Mouse (Mus musculus) layer of hippocampus, postnatal 10 days (tissue): ENCODE data around the gene Ppm1m. TPM values are rescaled to one million over a fixed set of nuclear protein-coding genes. Genes with fewer than 3 reads are reported as not detected.

Experiments used
- DNase-seq, 2 experiments: peaks; one replicate each; pipeline ENCODE4 v3.0.0; 2021; ENCODE audit warnings: low spot score in 2 of 2
- long read RNA-seq: library from polyadenylated mRNA; stranded (forward); transcript quantifications from one replicate; pipeline ENCODE4 v2.0.0, GENCODE M21; 2023
- total RNA-seq, 2 experiments: library from RNA; stranded (reverse); gene quantifications; 2 replicates each; pipeline ENCODE4 v1.2.3; 2021

Gene Ppm1m
- 10 to 100 TPM; 12.8 to 18.8 TPM for total RNA-seq
- long read RNA-seq, transcript Ppm1m-203 (10 exons, 1,846 nt), result major isoform, 10 of 14 reads
- long read RNA-seq, partial matches to known transcripts, result 1 of 14 reads
- long read RNA-seq, other reads (novel, unspliced or antisense), result 3 of 14 reads

DNA sequence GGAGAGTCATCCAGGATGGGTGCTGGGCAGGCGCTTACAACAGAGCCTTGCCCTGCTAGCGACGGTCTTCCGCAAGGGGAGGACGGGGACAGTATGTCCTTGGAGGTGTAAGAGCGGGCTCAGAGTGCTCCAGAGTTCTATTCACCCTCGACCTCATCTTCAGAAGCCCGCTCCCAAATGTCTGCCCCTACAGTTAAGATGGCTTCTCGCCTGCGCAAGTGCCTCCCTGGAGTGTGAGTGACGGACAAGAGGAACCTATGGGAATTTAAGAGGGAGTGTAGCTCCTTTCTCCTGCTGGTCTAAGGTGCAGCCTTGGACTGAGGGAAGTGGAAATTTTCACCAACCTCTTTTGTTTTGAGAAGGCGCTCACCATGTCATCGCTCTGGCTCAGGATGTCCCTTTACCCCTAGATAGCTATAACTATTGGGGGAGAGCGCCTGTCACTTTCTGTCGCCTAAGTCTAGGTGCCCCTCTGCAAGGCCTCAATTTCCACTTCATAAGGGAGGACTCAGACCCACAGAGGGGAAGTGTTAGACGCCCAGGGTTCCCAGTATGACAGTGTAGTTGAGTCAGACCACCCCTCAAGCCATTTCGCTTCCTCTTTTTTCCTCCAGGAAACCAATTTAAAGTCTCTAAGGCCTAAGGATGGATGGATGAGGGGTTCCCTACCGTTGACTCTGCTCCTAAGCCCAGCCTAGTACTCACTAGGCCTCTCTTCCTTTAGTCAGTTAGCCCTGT, at the start of gene Ppm1m:
Gene Ppm1m (minus strand): TSS at position 212 of the 738 bp plus-strand sequence.
- no peak for DNase-seq

DNA sequence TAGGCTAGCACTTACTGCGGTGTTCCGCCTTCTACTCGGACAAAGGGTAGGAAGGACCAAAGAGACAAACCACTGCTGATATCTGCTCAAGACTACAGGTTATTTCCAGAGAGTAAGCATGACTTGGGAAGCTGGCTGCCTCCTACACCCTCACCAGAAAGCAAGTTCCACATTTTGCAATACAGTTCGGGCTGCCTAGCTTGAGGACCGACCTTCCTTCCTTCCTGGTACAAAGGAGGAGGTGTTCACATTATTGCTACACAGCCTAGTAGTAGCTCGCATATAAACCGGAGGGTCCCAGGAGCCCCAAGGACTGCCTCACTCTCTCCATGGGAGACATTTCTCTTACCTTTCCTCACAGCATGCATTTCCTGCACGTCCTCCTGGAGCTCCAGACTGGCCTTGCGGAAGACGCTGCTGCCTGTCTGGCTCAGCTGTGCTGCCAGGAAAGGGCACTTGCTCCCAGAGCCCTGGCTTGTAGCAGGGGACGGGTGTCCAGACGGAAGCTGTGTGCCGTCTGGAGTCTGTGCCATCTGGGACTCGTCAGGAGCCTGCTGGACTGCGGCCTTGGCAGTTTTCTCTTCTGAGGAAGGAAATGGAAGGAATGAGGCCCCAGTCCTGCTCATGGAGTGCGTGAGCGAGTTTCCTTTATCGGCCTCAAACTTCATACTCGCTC, 43.4 kb upstream of the Ppm1m start:
- no peak for DNase-seq

DNA sequence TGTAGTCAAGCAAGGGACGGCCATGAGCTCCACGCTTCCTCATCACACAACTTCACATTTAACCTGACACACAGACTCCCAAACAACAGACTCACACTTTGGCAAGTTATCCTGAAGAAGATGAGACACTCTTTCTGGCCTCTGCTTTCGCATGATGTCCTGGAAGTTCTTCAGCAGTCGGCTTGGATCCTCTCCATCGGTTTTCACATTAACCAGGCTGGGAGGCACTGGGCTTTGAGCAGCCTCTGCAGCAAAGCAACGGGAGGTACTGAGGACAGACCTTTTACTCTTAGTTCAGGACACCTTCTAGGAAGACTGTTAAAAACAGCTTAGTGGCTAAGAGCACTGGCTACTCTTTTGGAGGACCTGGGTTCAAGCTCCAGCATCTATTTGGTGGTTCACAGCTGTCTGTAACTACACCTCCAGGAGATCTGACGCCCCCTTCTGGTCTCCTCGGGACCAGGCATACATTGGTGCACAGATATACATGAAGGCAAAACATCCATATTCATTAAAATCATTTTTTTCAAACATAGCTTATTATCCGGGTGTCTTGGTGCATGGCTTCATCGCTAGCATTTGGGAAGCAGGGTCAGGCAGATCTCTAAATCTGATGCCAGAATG, 42.1 kb upstream of the Ppm1m start:
- DNase-seq, result no peak

DNA sequence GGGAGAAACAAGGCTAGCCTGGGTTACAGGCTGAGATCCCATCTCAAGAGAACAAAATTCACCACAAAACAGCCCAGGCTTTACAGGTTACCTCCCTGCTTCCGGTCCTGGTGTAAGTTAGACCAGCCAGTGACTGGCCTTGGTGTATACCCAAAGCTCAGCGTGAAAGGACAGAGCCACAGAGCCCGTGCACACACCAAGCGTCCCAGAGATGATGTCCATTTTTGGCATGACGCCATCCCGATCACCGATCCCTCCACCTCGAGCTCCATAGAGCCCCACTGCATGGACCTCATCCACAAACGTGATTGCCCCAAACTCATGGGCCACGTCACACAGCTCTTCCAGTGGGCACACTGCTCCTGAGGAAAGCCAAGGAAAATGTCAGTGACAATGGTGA, 38.3 kb upstream of the Ppm1m start:
- no peak for DNase-seq

DNA sequence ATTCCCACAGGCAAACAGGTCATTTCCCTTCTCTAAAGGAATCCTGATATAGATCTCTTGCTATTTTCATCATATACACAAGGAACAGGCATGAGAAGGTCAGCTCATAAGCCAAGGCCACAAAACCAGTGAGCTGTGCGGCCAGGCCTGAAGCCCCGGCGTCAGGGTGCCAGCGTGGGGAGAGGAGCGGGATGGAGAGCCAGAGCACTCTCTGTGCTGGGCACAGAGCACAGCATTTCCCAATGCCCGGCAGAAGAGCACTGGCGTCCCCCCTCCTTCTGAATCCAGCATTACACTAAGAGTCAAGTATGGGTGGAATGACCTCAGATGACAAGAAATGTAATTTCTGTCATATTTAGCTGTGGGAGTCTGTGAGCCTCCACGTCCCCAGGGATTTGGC, 37.9 kb upstream of the Ppm1m start:
- no peak for DNase-seq

DNA sequence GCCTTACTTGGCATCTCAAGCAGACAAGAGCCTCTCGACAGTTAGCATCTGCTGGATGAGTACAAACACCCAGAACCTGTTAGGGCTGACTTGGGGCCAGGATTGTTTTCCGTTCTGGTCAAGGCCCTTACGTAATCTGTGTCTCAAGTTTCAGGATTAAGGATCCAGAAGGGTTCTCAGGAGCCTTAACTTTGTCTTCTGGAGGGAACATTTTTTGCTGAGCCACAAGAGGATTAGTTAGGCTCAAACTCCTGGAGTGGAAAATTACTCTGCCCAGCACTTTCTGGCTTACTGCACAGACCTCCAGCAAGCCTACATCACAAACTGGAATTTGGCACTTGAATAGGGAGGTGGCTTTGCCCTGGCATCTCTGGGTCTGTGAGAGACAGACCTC, 37.3 kb upstream of the Ppm1m start:
- DNase-seq, result no peak

DNA sequence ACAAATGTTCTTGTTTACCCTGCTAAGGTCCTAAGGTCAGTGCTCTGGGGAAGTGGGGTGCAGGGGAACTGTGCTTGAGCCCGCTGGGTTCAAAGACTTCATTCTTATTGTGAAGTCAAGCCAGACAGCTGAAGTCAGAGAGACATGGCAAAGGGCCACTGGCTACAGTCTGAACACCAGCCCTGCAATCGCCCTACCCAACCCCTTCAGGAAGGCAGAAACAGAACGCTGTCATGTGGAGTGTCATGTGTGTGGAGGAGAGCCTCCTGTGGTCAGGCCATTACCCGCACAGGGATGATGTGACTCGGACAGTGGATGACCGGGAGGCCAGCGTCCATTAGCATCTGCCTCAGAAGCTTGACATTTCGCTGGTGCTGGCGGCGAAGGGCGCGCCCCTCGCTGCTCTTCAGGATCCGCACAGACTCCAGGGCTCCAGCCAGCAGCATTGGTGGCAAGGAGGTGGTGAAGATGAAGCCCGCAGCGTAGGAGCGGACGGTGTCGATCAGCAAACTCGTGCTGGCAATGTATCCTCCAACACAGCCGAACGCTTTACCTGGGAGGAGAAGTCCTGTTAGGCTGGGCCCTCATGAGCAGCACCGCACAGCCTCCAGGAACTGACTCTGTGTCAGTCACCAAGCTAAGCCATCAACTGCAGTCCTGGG, 36.7 kb upstream of the Ppm1m start:
- DNase-seq, result no peak

DNA sequence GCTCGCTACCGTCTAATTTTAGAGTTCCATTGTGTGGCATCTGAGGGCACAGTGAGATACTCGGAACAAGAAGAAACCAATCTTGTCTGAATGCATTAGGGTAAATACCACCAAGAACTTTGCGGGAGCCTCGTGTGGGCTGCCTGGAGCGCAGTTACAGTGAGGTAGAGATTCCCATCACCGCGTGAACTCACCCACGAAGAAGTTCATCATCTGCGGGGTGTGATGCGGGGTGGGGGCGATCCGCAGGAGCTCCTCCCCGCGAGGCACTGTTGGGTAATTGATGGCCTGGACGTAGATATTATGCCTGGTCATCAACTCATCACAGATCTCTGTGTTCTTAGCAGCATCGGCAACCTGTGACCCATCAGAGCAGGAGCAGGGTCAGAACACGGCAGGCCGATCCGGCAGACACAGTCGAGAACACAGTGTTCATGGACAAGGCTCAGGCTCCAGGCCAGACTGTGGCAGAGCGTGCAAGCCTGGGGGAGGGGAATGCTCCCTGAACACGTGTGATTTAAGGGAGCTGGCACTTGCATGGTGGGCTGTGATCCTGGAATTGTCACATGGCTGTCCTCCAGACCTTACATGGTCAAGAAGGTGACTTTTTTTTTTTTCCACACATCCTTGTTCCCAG, 35.8 kb upstream of the Ppm1m start:
- no peak for DNase-seq

DNA sequence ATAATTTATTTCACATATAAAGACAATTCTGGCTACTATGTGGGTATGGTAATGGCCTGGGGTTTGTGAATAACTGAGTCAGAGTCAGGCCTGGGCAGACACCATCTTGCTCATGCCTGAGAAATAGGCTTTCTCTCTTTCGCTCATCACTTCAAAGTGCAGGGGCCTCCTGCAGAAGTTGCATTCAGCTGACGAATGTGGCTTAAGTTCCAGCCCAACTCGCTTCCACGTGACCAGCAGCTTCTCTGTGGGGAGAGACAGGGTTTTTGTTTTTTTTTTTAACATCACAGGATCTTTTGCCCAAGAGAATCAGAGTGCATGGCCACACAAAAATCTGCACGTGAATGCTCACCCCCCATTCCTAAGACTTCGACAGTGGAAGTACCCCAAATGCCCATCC, 34.4 kb upstream of the Ppm1m start:
- DNase-seq, result no peak

DNA sequence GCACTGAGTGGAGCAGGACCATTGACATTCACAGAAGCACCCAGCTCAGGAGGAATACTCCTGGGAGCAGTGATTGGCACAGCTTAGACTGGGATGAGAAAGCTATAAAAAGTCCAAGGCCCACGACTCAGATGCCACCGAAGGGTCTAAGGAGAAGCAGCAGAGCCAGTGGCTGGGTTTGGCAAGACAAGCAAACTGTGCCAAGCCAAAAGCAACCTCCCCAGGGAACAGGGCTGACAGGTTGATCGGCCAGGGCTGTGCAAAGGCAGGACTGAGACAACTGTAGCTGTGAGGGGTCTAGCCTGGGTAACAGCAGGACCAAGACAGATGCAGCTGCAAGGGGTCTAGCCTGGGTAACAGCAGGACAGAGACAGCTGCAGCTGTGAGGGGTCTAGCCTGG, 33.4 kb upstream of the Ppm1m start:
- no peak for DNase-seq

DNA sequence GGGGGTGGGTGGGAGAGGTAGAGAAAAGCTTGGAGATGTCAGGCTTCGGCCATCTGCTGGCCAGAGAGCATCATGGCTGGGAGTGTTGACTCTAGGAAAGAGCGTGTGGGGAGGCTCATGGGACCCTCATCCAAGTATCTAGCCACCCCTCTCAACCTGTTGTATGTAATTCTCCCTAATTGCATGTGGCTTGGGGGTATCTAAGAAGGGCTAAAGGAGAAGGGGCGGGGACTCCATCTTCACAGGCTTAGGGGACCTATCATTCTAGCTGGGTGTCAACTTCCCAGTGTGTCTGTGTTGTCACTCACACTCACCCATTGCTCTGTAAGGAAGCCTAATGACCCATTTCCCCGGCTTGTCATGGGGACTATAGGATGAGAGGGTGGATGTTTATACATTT, 32.3 kb upstream of the Ppm1m start:
- no peak for DNase-seq

DNA sequence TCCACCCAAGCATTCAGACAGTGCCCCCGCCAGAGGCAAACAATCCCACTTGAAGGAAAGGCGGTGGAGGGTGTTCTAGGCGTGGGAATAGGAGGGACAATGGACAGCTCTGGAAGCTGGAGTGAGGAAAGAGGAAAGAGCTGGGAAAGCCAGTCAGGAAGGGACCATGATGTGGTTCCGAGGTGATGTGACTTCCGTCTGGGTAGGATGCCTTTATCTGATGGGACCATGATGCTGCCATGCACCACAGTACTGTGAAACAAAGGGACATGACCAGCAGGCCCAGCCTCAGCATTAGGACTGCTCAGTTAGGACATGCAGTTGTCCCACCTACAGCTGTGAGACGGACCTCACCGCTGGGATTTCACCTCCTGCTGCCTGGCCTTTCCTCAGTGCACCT, 31.7 kb upstream of the Ppm1m start:
- no peak for DNase-seq

DNA sequence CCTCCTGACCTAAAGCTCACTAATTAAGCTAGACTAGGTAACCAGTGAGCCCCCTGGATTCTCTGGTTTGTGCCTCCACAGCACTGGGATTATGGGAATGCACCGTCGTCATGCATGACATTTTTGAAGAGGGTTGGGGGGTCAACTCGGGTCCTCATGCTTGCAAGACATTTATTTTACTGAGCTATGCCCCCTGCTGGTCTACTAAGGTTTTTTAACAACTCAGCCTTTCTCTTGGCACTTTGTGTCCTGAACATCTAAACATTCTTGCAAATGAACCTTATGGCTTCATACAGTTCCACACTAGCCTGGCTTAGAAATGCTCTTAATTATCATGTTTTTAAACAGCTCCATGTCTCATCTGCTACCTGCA, 31.2 kb upstream of the Ppm1m start:
- DNase-seq, result no peak

DNA sequence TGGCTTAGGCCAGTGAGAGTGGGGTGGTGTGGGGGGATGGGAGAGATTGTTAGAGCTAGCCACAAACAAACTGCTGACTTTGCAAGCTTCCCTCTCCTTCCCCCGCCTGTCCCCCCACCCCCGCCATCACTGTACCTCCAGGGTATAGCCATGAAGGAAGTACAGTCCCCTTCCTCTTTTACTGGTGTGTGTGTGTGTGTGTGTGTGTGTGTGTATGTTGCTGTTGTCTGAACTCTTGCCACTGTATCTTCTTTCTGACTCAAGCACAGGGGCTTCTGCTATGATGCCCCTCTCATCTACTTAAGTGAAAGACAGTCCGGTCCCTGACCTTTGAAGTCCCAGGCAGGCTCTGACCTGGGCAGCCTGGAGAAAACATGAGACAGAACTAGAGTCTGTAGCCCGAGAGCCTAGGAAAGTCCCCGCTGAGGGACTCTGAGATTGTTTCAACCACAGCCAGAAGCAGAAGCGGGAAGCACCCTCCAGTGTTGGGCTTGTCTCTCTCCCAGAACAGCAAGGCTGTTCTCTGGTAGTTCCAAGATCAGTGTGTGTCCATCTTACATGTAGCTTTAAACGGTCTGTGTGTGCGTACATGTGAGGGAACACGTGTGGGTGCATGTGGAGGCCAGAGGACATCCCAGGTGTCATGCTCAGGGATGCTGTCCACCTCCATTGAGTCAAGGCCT, 30.6 kb upstream of the Ppm1m start:
- DNase-seq, result no peak

DNA sequence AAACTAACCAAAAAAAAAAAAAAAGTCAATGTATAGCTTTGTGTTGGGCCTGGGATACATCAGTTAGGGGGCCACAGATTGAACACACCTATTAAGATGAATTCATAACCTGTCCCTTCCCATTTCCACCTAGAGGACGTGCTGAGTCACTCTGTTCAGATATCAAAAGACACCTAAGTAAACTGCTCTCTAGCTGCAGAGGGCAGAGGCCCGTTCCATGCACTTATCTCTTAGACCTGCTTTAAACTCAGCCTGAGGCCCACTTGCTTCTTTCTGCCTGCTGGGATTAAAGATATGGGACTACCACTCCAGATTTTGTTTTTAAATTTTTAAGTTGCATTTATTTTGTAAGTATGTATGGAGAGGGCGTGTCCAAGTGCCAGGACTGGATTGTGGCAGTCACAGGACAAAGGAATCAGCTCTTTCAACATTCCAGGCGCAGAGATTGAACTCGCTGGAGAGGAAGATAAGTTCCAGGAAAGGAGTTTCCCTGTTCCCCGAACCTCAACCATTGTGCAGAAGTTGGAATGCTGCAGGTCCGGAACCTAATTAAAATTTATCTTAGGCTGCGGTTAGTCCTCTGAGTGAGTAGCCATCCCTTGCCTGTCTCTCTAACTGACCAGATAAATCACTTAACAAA, 28.4 kb upstream of the Ppm1m start:
- DNase-seq, result no peak

DNA sequence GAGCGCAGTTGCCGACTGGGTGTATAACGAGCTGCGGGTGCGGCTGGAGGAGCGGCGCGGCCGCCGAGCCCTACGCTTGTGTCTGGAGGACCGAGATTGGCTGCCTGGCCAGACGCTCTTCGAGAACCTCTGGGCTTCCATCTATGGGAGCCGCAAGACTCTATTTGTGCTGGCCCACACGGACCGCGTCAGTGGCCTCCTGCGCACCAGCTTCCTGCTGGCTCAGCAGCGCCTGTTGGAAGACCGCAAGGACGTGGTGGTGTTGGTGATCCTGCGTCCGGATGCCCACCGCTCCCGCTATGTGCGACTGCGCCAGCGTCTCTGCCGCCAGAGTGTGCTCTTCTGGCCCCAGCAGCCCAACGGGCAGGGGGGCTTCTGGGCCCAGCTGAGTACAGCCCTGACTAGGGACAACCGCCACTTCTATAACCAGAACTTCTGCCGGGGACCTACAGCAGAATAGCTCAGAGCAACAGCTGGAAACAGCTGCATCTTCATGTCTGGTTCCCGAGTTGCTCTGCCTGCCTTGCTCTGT, 26.7 kb upstream of the Ppm1m start:
- DNase-seq, result peak; percentile 41 to 53

DNA sequence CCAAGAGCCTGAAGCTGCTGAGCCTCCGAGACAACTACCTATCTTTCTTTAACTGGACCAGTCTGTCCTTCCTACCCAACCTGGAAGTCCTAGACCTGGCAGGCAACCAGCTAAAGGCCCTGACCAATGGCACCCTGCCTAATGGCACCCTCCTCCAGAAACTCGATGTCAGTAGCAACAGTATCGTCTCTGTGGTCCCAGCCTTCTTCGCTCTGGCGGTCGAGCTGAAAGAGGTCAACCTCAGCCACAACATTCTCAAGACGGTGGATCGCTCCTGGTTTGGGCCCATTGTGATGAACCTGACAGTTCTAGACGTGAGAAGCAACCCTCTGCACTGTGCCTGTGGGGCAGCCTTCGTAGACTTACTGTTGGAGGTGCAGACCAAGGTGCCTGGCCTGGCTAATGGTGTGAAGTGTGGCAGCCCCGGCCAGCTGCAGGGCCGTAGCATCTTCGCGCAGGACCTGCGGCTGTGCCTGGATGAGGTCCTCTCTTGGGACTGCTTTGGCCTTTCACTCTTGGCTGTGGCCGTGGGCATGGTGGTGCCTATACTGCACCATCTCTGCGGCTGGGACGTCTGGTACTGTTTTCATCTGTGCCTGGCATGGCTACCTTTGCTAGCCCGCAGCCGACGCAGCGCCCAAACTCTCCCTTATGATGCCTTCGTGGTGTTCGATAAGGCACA, 26.1 kb upstream of the Ppm1m start:
- DNase-seq, result no peak

DNA sequence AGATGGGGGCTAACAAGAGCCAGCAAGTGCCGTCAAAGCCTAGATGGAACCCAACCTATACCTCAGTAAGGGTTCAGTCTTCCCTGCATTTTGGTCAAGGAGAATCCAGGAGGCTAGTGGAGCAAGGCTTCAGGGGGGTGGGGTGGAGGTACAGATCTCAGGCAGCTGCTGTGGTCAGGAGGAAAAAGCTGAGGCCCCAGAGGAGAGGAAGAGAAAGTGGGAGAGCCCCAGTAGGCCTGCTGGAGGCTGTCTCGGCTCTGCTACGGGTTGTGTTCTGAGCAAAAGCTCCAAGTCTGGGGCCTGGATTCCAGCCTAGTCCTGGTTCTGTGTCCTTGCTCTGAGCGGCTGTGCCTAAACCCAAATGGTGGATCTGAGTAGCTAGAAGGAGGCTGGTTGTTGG, 23.4 kb upstream of the Ppm1m start:
- no peak for DNase-seq

DNA sequence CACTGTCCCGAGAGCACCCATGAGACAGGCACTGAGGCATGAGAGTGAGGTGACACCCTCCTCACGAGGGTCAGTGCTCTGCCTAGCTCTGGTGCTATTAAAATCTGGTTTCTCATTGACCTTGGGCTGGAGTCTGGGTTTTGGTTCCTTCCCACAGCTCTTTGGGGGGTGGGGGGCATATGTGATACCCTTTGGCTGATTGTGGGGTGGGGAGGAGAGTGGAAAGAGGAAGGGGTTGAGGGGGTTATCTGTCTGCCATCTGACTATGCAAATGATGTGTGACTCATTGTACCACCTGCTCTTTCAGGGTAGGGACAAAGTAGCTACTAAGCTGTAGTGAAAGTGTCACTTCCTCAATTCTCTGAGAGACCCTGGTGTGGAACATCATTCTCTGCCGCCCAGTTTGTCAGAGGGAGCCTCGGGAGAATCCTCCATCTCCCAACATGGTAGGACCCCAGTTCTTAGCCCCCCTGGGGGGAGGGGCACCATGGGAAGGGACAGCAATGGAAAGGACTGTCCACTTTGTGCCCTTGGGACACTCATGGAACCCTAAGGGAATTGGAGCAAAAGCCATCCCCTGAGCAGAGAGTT, 22.8 kb upstream of the Ppm1m start, which contains the start of gene Tlr9:
Gene Tlr9 (plus strand): TSS at position 338 of the 591 bp plus-strand sequence.
- no peak for DNase-seq
